Mouse (Mus musculus) kidney, adult 18-20 months (tissue): ENCODE measurements at regions not wholly inside any gene's neighbourhood (a gene's known extent, or its start where the extent isn't known, plus 50 kb on each side); places are given as distances from the start of the nearest gene placed in this dataset.

ENCODE experiments used
- DNase-seq: peaks from one replicate; pipeline ENCODE4 v3.0.0; 2021

GRCm38 (mm10) chr13:84047736-84048135, 174.4 kb upstream of the Tmem161b start:
- no peak for DNase-seq

DNA sequence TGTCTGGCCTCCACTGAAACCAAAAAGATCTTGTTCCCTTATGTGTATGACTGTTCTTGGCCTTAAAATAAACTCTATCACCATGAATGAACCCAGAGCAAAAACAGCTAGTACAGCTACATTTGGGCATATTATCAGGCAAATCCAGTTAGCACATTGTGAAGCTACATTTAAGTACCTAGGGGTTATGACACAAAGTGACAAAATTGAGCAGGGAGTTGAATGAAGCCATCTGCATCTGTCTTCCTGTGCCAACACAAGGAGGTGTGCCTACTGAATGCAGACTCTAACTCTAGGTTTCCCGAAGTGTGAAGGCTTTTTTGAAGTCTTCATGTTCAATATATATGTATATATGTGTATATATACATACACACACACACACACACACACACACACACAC, 169.9 kb upstream of the Tmem161b start:
- no peak for DNase-seq

GRCm38 (mm10) chr13:84054956-84055355, 167.1 kb upstream of the Tmem161b start:
- DNase-seq, result no peak

- DNase-seq, result no peak
These were observed 166.5 kb upstream of the Tmem161b start for GRCm38 (mm10) chr13:84055576-84055975.

- no peak for DNase-seq
These were observed 165.6 kb upstream of the Tmem161b start for GRCm38 (mm10) chr13:84056451-84056850.

- no peak for DNase-seq
These were observed 165.1 kb upstream of the Tmem161b start for GRCm38 (mm10) chr13:84056998-84057397.

GRCm38 (mm10) chr13:84057456-84057855, 164.6 kb upstream of the Tmem161b start:
- DNase-seq, result no peak

- DNase-seq, result no peak
These were observed 163.8 kb upstream of the Tmem161b start for GRCm38 (mm10) chr13:84058251-84058650.

DNA sequence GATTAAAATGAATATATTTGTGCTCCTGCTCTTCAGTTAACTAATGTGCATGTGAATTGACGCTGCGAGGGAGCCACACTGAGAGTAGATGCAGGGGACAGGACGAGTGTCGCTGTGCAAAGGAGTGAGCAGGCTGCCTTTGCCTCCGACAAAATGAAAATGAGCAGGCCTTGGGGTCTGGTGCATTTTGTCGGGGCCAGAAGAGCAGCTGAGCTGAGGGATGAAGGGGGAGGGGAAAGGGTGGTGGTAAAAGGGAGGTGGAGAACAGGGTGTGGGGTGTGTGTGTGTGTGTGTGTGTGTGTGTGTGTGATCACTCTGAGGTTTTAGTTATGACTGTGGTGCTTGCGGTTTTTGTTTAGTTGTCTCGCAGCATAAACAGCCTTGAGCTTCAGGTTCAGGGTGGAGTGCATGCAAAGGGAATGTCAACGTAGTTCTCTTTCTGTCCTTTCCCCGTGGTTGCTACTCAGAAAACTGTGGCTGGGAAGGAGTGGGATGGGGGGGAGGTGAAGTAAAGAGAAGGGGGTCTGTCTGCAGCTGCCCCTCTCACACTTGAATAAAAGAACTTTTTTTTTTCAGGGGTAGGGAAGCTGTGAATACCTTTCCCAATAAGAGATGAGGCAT, 163.0 kb upstream of the Tmem161b start:
- no peak for DNase-seq

- no peak for DNase-seq
These were observed 162.2 kb upstream of the Tmem161b start for GRCm38 (mm10) chr13:84059661-84060452.

DNA sequence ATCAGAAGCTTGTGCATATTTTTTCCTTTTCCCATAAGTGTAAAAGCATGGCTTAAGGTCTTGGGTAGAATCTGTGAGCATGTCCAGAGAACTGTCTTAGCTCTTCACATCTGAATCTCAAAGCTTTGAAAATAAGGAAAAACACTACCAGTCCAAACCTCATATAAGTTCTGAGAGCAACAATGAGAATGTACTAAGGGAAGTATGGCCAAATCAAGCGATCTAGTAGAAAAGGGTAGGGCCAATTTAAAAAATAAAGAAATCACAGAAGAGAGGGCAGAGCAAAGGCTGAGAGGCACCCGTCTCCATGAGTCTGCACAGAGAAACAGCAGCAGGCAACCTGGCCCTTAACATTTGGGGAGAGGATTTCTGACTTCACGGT, 161.7 kb upstream of the Tmem161b start:
- no peak for DNase-seq

- no peak for DNase-seq
These were observed 161.2 kb upstream of the Tmem161b start for GRCm38 (mm10) chr13:84060906-84061305.

- no peak for DNase-seq
These were observed 160.1 kb upstream of the Tmem161b start for GRCm38 (mm10) chr13:84061820-84062480.

- DNase-seq, result no peak
These were observed 159.5 kb upstream of the Tmem161b start for GRCm38 (mm10) chr13:84062616-84063015.

DNA sequence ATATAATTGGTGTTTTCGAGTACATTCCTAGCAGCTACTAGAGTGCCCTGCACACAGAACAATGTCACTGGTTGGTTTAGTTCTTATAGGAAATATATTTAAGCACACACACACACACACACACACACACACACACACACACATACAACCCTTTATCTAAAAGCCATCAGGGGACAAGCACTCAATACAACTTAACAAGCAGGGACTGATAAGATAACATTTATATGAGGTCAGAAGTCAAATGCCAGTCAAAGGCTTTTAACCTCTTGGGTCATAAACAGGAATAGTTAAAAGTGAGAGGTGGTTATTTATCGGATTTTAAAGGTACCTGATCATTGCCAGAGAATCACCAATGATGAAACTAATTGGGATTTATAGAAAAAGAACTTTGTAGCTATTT, 158.7 kb upstream of the Tmem161b start:
- no peak for DNase-seq

DNA sequence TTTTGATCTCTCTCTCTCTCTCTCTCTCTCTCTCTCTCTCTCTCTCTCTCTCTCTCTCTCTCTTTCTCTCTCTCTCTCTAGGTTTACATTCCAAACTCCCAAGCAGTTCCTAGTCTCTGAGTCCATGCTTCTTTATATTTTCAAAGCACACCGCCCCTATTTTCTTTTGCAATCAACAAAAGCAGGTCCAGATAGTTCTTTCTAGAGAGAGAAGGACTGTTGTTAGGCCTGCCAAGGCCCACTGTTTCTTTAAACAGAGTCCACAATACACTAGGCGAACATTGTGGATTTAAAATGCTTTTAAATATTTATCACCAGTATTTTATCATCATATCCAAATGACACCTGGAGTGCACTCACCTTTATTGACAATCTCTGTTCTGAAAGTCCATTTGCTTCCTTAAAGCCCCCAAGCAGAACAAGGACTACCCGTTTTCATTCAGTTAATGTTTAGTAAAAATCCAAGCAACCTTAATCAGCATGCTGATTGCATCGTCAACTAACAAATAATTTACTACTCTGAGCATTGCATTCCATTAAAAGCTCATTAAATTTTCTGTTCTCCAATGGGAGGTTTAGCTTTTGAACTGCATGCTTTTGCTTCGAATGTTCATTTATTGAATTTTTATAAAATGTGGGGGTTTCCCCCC, 157.7 kb upstream of the Tmem161b start:
- DNase-seq, result no peak

GRCm38 (mm10) chr13:84065256-84065898, 156.7 kb upstream of the Tmem161b start:
- DNase-seq, result no peak

- no peak for DNase-seq
These were observed 155.7 kb upstream of the Tmem161b start for GRCm38 (mm10) chr13:84066211-84066959.

DNA sequence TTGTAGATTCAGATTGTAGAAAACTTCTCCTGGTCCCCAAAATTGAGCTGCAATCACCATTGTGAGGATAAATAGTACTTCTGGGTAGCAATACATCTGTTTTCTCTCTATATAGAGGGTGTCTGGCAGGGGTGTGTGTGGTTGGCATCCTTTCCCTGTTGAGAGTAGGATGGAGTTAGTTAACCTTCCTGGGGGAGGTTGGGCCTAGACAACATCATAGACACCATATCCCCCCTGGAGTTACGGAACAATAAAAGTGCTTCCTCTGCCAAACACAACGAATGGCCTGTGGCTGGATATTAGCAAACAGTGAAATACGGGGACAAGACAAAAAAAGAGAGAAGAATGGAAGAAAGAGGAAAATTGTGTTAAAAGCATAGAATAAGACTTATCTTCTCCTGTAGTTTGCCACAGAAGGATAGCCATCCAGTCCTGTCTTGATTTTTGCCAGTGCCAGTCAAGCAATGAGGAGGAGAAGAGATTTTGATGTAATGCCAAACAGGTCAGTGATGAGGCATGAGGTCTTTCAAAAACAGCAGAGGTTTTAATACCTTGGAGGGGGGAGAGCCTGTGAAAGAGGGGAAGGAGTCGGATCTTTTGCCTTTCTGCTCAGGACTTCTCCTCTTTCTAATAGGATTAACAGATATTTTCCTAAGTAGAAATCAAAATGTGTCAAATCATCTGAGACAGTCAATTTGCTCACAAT, 155.0 kb upstream of the Tmem161b start:
- DNase-seq, result no peak

DNA sequence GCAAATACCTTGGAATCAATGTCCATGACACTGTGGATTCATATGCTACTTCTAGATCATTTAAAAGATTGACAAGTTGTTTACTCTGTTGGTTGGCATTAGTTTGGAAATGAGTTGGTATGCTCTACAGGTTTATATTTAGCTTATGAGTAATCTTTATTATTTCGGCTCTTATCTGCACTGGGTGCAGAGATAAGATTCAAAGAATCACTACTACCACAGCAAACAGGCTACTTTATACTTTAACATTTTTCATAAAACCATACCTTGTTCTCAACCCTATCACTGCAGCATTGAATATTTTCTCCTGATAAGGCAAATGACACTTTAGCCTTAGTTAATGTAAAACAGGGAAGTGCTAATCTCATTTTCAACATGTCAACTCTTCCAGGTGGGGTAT, 153.7 kb upstream of the Tmem161b start:
- no peak for DNase-seq
